Mouse (Mus musculus) bone marrow macrophage, adult 2 months (primary cell): Measurements from ENCODE around the gene Nras. TPM values are rescaled to one million over a fixed set of nuclear protein-coding genes. Genes with fewer than 3 reads are reported as not detected.

Experiments
- H3K27ac ChIP-seq: 2 replicates; pipeline ENCODE4 v1.5.1; 2012; ENCODE audit warnings: low read depth, low read length; ENCODE audit not compliant: insufficient read depth
- H3K4me1 ChIP-seq: 2 replicates; pipeline ENCODE4 v1.6.1; 2012; ENCODE audit warnings: low read length; ENCODE audit not compliant: control insufficient read depth, insufficient read depth
- H3K4me3 ChIP-seq: 2 replicates; pipeline ENCODE4 v1.5.1; 2012; ENCODE audit warnings: mild to moderate bottlenecking, low read length, moderate library complexity; ENCODE audit not compliant: insufficient read depth
- CTCF ChIP-seq: IDR thresholded peaks from 2 replicates; pipeline ENCODE4 v1.5.1; 2012; ENCODE audit warnings: low read depth, mild to moderate bottlenecking, low read length, moderate library complexity
- POLR2A ChIP-seq: IDR thresholded peaks from 2 replicates; pipeline ENCODE4 v1.6.1; 2012; ENCODE audit warnings: mild to moderate bottlenecking, low read depth, low read length, borderline replicate concordance
- polyA plus RNA-seq: library from polyadenylated mRNA; stranded (reverse); fragments of >200 nt; gene quantifications from 2 replicates; pipeline ENCODE4 v1.2.4, GENCODE M21; 2012; ENCODE audit not compliant: missing spikeins, insufficient read depth, insufficient read length

The Nras gene
- polyA plus RNA-seq, 1 experiment: 101 TPM

DNA sequence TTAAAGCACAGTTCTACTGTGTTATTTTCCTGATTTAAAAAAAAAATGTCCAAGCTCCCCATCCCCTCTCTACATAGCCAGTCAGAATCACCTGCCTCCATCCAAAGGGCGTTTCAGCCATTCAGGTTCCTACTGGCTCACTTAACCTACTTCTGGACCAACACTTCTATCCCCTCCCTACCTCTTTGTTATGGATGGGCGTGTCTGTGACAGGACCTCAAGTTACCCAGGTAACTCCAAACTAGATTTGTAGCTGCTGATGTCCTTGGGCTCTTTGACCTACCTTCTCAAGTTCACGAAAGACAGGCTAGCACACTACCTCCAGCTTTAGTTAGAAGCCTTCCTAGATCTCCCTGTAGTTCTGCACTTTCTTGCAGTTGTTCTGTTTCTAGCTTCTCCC, 27.9 kb downstream of the Nras start:
- Histone ChIP-seq H3K27ac (no peak overlapping the region), H3K4me3 (no peak overlapping the region), H3K4me1 (no peaks in the 10 kb centered on the region)
- no peak for TF ChIP-seq POLR2A
- TF ChIP-seq CTCF: no peak

DNA sequence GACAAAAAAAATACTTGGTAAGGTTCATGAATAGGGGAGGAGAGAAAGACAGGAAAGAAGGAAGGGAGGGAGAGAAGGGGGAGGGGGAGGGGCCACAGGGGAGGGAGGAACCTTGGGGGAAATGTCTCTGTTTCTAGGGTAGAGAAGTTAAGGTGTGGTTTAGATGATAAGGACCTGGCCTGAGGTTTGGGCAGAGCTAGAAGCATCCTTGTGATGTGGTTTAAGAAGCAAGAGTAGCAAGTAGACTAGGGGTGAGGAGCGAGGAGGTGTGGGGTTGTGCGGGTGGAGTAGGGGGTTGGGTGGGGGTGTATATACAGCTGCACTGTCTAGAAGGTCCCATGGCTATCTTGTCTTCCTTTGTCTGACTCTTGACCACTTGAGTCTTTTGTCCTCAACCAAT, 33.7 kb downstream of the Nras start:
- Histone ChIP-seq H3K4me1 (no peaks in the 10 kb centered on the region), H3K4me3 (no peak overlapping the region), H3K27ac (no peak overlapping the region)
- TF ChIP-seq CTCF: no peak

DNA sequence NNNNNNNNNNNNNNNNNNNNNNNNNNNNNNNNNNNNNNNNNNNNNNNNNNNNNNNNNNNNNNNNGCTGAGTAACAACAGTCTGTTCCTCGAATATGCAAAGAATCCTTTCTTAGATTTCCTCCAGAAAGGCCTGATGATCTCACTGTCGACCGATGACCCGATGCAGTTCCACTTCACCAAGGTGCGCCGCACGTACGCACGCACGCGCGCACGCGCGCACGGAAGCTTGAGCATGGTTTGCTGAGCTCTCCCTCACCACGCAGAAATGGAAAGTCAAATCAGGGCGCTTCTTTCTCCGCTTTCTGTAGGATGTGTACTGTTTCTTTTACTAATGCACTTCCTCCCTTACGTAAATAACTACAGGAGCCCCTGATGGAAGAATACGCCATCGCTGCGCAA, 40.6 kb downstream of the Nras start:
- Histone ChIP-seq H3K4me3 (no peak overlapping the region), H3K27ac (no peak overlapping the region), H3K4me1 (no peaks in the 10 kb centered on the region)
- TF ChIP-seq CTCF (no peak), POLR2A (no peak)

DNA sequence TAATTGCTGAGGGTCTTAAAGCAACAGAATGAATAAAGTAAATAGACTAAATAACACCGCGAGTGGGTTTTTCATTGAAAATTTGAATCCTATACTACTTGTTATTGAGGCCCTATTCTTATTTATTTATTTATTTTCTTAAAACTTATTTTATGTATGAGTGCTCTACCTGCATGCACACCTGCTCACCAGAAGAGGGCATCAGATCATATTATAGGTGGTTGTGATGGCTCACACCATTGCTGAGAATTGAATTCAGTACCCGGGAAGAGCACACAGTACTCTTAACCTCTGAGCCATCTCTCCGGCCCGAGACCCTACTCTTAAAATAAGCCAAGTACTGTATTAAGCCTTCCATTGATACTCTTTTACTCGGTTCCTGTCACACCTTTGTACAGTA, 41.6 kb downstream of the Nras start:
- Histone ChIP-seq H3K27ac (no peak overlapping the region), H3K4me1 (no peaks in the 10 kb centered on the region), H3K4me3 (no peak overlapping the region)
- TF ChIP-seq POLR2A (no peak), CTCF (no peak)

- no peak for TF ChIP-seq POLR2A
- TF ChIP-seq CTCF: no peak
- no peaks in the 10 kb centered on the region for H3K4me1 ChIP-seq
- H3K4me3 ChIP-seq: no peak overlapping the region
- H3K27ac ChIP-seq: no peak overlapping the region
Observed at GRCm38 (mm10) chr3:103100735-103101134, 42.6 kb downstream of the Nras start.

DNA sequence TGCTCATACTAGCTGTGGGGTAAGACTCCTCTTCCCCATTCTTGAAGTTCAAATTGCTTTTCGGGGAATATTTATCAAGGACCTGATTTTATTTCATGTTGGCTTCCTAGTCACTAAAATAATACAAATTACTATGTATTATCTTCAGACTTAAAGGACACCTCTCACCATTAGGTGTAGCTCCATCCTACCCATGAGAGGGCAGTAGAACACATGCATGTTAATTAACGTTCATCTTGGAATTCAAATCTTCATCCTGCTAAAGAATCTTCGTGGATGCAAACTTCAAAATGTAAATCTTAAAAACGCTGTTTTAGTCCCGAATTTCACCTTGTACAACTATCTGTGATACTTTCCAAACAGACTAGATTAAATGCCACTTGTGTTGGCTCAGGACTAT, 43.1 kb downstream of the Nras start:
- H3K27ac ChIP-seq: no peak overlapping the region
- no peak overlapping the region for H3K4me3 ChIP-seq
- no peaks in the 10 kb centered on the region for H3K4me1 ChIP-seq
- no peak for TF ChIP-seq POLR2A
- TF ChIP-seq CTCF: no peak

DNA sequence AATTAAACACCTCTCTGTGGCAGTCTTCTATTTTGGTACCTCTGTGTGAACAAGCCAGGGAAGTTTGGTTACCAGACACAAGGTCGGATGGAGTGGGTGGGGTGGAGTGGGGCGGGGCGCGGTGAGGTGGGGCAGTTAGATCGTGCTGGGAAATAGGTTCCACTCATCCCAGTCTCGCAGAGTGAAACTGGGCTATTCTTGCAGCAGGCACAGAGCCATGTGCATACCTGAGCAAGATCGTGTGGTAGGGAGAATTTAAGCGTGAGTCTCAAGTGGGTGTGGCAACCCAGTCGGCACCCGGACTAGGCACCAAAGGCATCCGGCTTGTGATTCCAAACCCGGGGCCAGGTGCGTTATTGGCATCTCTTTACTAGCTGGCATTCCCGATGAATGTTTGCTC, 43.8 kb downstream of the Nras start:
- Histone ChIP-seq H3K4me1 (no peaks in the 10 kb centered on the region), H3K4me3 (peak overlapping the region; percentile 90), H3K27ac (no peak overlapping the region)
- TF ChIP-seq POLR2A: no peak
- TF ChIP-seq CTCF: no peak

GRCm38 (mm10) chr3:103102454-103103390, 44.6 kb downstream of the Nras start, which contains the start of gene Dennd2c:
Gene Dennd2c, plus strand, starts transcription at chr3:103102604.
- Histone ChIP-seq H3K27ac (peak within 1 kb of the TSS; percentile 24), H3K4me3 (peak within 1 kb of the TSS; percentile 90), H3K4me1 (no peaks in the 10 kb centered on the region; the same call in 1 of the 2 replicates)
- no peak for TF ChIP-seq CTCF

DNA sequence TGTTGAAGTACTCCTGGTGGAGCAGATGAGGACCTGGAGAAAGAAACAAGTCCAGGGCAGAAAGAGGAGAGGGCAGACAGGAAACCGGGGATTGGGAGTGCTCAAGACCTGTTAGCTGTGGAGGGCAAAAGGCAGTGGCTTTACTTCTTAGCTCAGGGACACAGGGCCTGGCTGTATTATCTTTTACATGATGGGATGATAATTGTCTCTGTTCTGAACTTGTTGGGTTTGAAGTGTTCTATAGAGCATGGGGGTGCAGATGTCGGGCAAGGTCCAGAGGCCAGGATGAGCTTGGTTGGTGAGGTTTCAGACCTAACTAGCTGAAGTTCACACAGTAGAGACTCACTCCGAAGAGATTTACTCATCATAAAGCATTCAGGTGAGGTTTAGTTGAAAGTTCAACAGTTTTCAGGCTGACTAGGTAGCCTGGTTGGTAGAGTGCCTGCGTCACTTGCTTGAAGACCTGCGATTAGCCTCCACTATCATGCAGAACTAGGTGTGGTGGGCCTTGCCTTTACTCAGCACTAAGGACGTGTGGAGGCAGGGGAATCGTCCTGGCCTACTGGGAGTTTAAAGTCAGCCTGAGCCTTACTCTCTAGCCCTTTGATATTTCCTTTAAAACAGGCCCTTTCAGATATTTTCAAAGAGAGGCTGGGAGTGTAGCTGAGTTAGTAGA, 49.6 kb downstream of the Nras start:
- H3K27ac ChIP-seq: no peak overlapping the region
- H3K4me3 ChIP-seq: no peak overlapping the region
- peaks cover 12% of the 10 kb centered on the region for H3K4me1 ChIP-seq
- TF ChIP-seq CTCF (no peak), POLR2A (no peak)

DNA sequence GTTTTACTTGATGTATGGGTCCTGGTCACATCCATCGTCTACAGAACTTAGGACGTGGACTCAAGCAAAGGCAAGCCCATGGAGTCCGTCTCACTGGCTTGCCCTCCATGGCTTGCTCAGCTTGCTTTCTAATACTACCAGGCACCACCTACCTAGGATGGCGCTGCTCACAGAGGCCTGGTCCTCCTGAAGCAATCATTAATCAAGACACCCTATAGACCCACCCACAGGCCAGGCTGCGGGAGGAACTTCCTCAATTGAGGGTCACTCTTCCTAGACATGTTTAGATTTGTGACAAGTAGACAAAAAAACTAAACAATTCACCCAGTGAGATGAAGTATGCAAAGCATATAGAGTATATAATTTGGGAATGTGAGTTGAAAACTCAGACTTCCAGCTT, 54.1 kb downstream of the Nras start:
- Histone ChIP-seq H3K4me3 (no peak overlapping the region), H3K4me1 (peaks cover 15% of the 10 kb centered on the region), H3K27ac (no peak overlapping the region)
- TF ChIP-seq CTCF (no peak), POLR2A (no peak)

Other genes with a start within 250 kb of the Nras start
- not detected in 2 replicates for gene Sycp1, start 122.2 kb upstream of the Nras start, polyA plus RNA-seq
- gene Nr1h5, start 94.2 kb upstream of the Nras start, polyA plus RNA-seq: not detected in 2 replicates
- gene Sike1, start 62.6 kb upstream of the Nras start, polyA plus RNA-seq: 53.6 and 54.2 TPM in 2 replicates
- gene Csde1, start 37.9 kb upstream of the Nras start, polyA plus RNA-seq: 291 and 299 TPM in 2 replicates
- gene Ampd1, start 15.7 kb downstream of the Nras start, polyA plus RNA-seq: not detected in 2 replicates
- gene Dennd2c, start 44.3 kb downstream of the Nras start, polyA plus RNA-seq: 6.0 and 6.5 TPM in 2 replicates
- 68.5 and 75.7 TPM in 2 replicates for gene Bcas2, start 113.4 kb downstream of the Nras start, polyA plus RNA-seq
- gene Trim33, start 221.0 kb downstream of the Nras start, polyA plus RNA-seq: 23.3 and 24.5 TPM in 2 replicates